Mouse (Mus musculus): ENCODE data around the gene Gpx7. TPM values are rescaled to one million over a fixed set of nuclear protein-coding genes. Genes with fewer than 3 reads are reported as not detected.
A peak's percentile ranks its signal among the peaks of the same experiment; 100 is the strongest.

Gene Gpx7
- polyA plus RNA-seq, 1 experiment from 2014 or later = 26.5 TPM

DNA sequence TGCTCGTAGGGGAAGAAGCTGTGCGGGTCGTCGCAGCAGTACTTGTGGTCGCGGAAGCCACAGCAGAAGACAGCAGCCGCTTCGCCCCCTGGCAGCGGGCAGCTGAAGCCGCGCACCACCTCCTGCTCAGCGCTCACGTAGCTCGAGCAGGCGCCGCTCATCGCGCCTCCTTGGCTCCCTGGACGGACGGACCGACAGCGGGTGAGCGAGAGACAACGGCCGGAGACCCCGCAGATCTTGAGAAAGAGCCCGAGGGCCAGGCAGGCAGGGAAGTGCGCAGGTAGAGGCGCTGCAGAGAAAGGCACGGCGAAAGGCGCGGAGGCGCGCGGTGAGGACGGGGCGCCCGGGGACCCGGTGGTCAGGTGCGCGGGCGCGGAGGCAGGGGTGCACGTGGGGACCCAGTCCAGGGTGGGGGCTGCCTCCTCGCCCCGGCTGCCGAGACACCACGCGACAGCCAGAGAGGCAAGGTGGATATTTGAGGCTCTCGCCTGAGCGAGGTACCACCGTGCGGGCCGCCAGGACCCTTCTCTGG lies 23.5 kb downstream of the Gpx7 start, which contains the start of gene Shisal2a:
Shisal2a (minus strand) TSS at position 167 of the 532 bp plus-strand sequence.
- Histone ChIP-seq H3K9me3 (replicated peaks; ENCODE audit: control insufficient read depth, low read length, poor library complexity, severe bottlenecking) (no peaks in the 10 kb centered on the region), H3K27ac (ENCODE audit: low read length) (peak within 1 kb of the TSS; percentile 4; the same call in 1 of the 2 replicates), H3K4me3 (ENCODE audit: low read depth, low read length) (peak within 1 kb of the TSS; percentile 48), H3K9ac (ENCODE audit: low read depth, low read length) (peak within 1 kb of the TSS; percentile 69), H3K4me2 (ENCODE audit: low read length) (peak within 1 kb of the TSS; percentile 70), H3K4me1 (ENCODE audit: control insufficient read depth, insufficient read depth, low read length) (peaks cover 4% of the 10 kb centered on the region), H3K27me3 (ENCODE audit: control insufficient read depth, insufficient read depth, low read depth, low read length) (peaks cover 4% of the 10 kb centered on the region; the same call in 1 of the 2 replicates), H3K36me3 (ENCODE audit: control insufficient read depth, insufficient read depth, low read length) (no peaks in the 10 kb centered on the region)
- peak; percentile 60 for ATAC-seq
- 2% methylated on average over 55 of the region's 55 CpGs for WGBS

DNA sequence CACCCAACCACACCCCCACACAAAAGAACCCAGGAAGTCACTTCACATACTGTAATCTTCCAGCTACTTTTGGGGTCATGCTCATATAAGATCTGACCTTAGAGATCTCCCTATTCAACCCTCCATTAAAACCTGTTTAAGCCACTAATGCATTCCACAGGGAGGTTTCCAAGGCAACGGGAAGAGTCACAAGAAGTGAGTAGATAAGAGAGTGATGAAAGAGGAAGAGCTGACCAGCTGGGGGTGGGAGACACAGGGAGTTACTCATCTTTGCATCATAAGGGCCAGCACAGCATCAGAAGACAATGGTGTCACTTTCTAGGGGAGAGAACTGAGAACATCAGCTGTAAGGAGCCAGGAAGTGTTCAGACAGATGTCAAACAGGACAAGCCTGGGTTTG lies 26.6 kb downstream of the Gpx7 start:
- no peak for ATAC-seq
- Histone ChIP-seq H3K27ac (ENCODE audit: low read length) (no peak overlapping the region), H3K27me3 (ENCODE audit: control insufficient read depth, insufficient read depth, low read depth, low read length) (peaks cover 4% of the 10 kb centered on the region; the same call in 1 of the 2 replicates), H3K9me3 (replicated peaks; ENCODE audit: control insufficient read depth, low read length, poor library complexity, severe bottlenecking) (no peaks in the 10 kb centered on the region), H3K4me1 (ENCODE audit: control insufficient read depth, insufficient read depth, low read length) (no peaks in the 10 kb centered on the region; the same call in 1 of the 2 replicates), H3K9ac (ENCODE audit: low read depth, low read length) (no peak overlapping the region), H3K4me2 (ENCODE audit: low read length) (no peak overlapping the region), H3K36me3 (ENCODE audit: control insufficient read depth, insufficient read depth, low read length) (no peaks in the 10 kb centered on the region), H3K4me3 (ENCODE audit: low read depth, low read length) (no peak overlapping the region)
- WGBS = 16% methylated on average over 1 of the region's 1 CpGs

DNA sequence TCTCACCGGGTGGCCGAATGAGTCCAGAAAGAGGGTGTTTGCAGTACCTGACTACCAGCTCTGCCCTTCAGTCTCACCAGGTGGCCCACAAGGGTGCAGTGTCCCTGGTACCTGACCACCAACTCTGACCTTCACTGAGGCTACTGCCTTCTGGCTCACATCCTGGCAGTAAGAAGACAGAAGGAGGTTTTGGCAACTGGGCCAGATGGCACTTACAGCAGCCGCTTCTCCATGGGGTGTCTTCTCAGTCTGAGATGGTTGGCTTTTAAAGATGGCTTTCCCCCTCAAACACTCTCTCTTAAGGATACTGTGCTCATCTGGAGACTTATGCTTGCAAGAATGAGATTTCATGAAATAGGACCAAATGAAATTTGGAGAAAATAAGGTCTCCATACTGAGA lies 27.3 kb downstream of the Gpx7 start:
- WGBS = 86% methylated on average over 3 of the region's 3 CpGs
- no peak overlapping the region for H3K4me3 ChIP-seq (ENCODE audit: low read depth, low read length)

DNA sequence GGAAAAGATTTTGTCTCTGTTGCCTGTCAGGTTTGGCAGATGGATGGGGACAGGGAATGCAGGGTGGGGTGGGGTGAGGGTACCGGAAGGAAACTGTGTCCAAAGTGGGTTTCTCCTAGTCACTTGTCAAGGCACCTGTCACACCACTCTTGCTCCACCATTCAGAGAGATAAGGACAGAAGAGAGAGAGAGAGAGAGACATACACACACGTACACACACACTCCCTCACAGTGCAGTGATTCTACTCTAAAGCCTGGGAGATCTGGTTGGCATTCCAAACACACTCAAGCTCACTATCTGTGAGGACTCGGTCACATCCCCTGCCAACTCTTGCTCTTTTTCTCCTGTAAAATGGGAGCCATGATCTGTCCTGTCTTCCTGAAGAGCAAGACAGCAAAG lies 34.6 kb downstream of the Gpx7 start:
- Histone ChIP-seq H3K4me2 (ENCODE audit: low read length) (no peak overlapping the region), H3K36me3 (ENCODE audit: control insufficient read depth, insufficient read depth, low read length) (no peaks in the 10 kb centered on the region), H3K27ac (ENCODE audit: low read length) (no peak overlapping the region), H3K9ac (ENCODE audit: low read depth, low read length) (no peak overlapping the region), H3K4me1 (ENCODE audit: control insufficient read depth, insufficient read depth, low read length) (no peaks in the 10 kb centered on the region), H3K9me3 (replicated peaks; ENCODE audit: control insufficient read depth, low read length, poor library complexity, severe bottlenecking) (no peaks in the 10 kb centered on the region), H3K4me3 (ENCODE audit: low read depth, low read length) (no peak overlapping the region), H3K27me3 (ENCODE audit: control insufficient read depth, insufficient read depth, low read depth, low read length) (no peaks in the 10 kb centered on the region)
- no peak for ATAC-seq
- 83% methylated on average over 3 of the region's 3 CpGs for WGBS

More for the DNA sequence above, 27.3 kb downstream of the Gpx7 start:
- Histone ChIP-seq H3K36me3 (ENCODE audit: control insufficient read depth, insufficient read depth, low read length) (no peaks in the 10 kb centered on the region), H3K4me1 (ENCODE audit: control insufficient read depth, insufficient read depth, low read length) (no peaks in the 10 kb centered on the region; the same call in 1 of the 2 replicates), H3K4me2 (ENCODE audit: low read length) (no peak overlapping the region), H3K9ac (ENCODE audit: low read depth, low read length) (no peak overlapping the region), H3K27me3 (ENCODE audit: control insufficient read depth, insufficient read depth, low read depth, low read length) (peaks cover 4% of the 10 kb centered on the region; the same call in 1 of the 2 replicates), H3K27ac (ENCODE audit: low read length) (no peak overlapping the region), H3K9me3 (replicated peaks; ENCODE audit: control insufficient read depth, low read length, poor library complexity, severe bottlenecking) (no peaks in the 10 kb centered on the region)
- ATAC-seq = no peak

DNA sequence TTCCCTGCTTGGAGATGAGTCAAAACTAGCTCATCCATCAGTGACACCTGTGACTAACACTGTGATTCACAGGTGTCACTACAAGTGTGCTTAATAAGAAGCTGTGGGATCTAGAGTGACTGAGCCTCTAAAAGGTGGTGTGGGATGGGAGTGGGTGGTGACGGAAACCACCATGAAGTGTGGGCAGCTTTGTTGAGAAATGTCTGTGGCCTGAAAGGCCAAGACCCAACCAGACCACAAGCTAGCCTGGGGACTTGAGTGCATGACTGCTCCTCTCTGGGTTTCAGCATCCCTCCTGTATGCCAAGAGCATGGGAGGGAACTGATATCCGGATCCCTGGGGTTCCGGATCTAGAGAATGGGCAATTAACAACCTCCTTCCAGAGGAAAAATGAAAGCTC lies 35.3 kb downstream of the Gpx7 start:
- Histone ChIP-seq H3K4me3 (ENCODE audit: low read depth, low read length) (no peak overlapping the region), H3K27ac (ENCODE audit: low read length) (no peak overlapping the region), H3K9me3 (replicated peaks; ENCODE audit: control insufficient read depth, low read length, poor library complexity, severe bottlenecking) (no peaks in the 10 kb centered on the region), H3K4me2 (ENCODE audit: low read length) (no peak overlapping the region), H3K9ac (ENCODE audit: low read depth, low read length) (no peak overlapping the region), H3K27me3 (ENCODE audit: control insufficient read depth, insufficient read depth, low read depth, low read length) (no peaks in the 10 kb centered on the region), H3K36me3 (ENCODE audit: control insufficient read depth, insufficient read depth, low read length) (no peaks in the 10 kb centered on the region), H3K4me1 (ENCODE audit: control insufficient read depth, insufficient read depth, low read length) (no peaks in the 10 kb centered on the region)
- 92% methylated on average over 3 of the region's 3 CpGs for WGBS
- no peak for ATAC-seq

DNA sequence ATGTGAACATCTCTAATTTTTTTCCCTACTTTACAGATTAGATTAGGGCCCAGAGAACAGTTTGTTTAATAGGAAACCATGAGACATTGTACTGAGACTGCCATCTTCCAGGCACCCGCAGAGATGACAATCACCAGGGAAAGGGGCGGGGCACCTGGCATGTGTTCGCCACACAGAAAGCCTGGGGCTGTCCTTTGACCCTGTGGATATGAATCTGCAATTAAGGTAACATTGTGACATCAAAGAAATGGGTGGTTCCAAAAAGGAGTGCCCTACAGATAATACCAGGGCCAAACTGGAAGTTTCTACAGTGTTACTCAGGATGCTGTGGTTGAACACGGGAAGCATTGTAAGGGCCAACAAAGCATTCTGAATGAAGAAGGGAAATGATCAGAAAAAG lies 36.4 kb downstream of the Gpx7 start:
- ATAC-seq = no peak
- Histone ChIP-seq H3K4me2 (ENCODE audit: low read length) (no peak overlapping the region), H3K36me3 (ENCODE audit: control insufficient read depth, insufficient read depth, low read length) (no peaks in the 10 kb centered on the region), H3K27ac (ENCODE audit: low read length) (no peak overlapping the region), H3K4me3 (ENCODE audit: low read depth, low read length) (no peak overlapping the region), H3K4me1 (ENCODE audit: control insufficient read depth, insufficient read depth, low read length) (no peaks in the 10 kb centered on the region), H3K9me3 (replicated peaks; ENCODE audit: control insufficient read depth, low read length, poor library complexity, severe bottlenecking) (no peaks in the 10 kb centered on the region), H3K9ac (ENCODE audit: low read depth, low read length) (no peak overlapping the region), H3K27me3 (ENCODE audit: control insufficient read depth, insufficient read depth, low read depth, low read length) (no peaks in the 10 kb centered on the region)
- WGBS = 68% methylated on average over 4 of the region's 4 CpGs

DNA sequence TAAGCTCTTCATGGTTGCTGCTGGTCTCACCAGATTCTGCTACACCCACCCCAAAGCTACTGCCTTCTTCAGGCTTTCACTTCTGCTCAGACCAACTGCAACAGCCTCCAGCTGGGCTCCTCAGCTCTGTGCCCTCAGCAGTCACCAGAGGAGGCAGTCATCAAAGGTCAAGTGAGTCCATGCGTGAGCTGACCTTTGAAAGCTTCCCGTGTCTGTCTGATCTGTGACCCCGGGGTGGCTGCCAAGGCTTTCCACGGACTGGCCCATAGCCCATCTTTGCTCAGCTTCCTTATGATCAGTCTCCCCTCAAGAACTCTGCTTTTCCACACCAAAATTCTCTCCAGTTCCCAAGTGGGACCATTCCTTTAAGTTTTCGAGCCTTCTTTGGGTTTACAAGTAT lies 37.5 kb downstream of the Gpx7 start:
- Histone ChIP-seq H3K9me3 (replicated peaks; ENCODE audit: control insufficient read depth, low read length, poor library complexity, severe bottlenecking) (no peaks in the 10 kb centered on the region), H3K27ac (ENCODE audit: low read length) (no peak overlapping the region), H3K27me3 (ENCODE audit: control insufficient read depth, insufficient read depth, low read depth, low read length) (no peaks in the 10 kb centered on the region), H3K4me1 (ENCODE audit: control insufficient read depth, insufficient read depth, low read length) (no peaks in the 10 kb centered on the region; the same call in 1 of the 2 replicates), H3K4me3 (ENCODE audit: low read depth, low read length) (no peak overlapping the region), H3K36me3 (ENCODE audit: control insufficient read depth, insufficient read depth, low read length) (no peaks in the 10 kb centered on the region), H3K4me2 (ENCODE audit: low read length) (no peak overlapping the region), H3K9ac (ENCODE audit: low read depth, low read length) (no peak overlapping the region)
- 39% methylated on average over 5 of the region's 5 CpGs for WGBS
- no peak for ATAC-seq

DNA sequence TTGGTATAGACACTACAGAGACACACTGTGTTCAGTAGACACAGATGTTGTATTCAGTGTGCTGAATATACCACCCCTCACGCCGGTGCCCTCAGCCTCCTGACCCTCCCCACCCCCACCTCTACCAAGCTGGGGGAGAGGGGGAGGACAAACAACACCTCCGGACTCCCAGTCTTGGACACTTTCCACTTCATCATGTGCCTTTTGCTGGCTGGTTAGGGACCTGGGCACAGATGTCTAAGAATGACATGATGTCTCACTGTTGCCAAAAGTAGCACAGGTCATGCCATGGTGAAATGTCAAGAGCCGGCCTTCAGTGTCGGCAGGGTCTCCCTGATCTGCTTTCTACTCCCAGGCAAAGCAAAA lies 42.7 kb downstream of the Gpx7 start:
- WGBS = 17% methylated on average over 5 of the region's 5 CpGs
- no peak for ATAC-seq
- no peaks in the 10 kb centered on the region for H3K27me3 ChIP-seq (ENCODE audit: control insufficient read depth, insufficient read depth, low read depth, low read length)
- H3K4me1 ChIP-seq (ENCODE audit: control insufficient read depth, insufficient read depth, low read length) = peaks cover 34% of the 10 kb centered on the region
- no peak overlapping the region for H3K9ac ChIP-seq (ENCODE audit: low read depth, low read length)
- H3K36me3 ChIP-seq (ENCODE audit: control insufficient read depth, insufficient read depth, low read length) = no peaks in the 10 kb centered on the region
- no peak overlapping the region for H3K4me3 ChIP-seq (ENCODE audit: low read depth, low read length)
- no peak overlapping the region for H3K4me2 ChIP-seq (ENCODE audit: low read length)
- no peaks in the 10 kb centered on the region for H3K9me3 ChIP-seq (replicated peaks; ENCODE audit: control insufficient read depth, low read length, poor library complexity, severe bottlenecking)
- H3K27ac ChIP-seq (ENCODE audit: low read length) = no peak overlapping the region

DNA sequence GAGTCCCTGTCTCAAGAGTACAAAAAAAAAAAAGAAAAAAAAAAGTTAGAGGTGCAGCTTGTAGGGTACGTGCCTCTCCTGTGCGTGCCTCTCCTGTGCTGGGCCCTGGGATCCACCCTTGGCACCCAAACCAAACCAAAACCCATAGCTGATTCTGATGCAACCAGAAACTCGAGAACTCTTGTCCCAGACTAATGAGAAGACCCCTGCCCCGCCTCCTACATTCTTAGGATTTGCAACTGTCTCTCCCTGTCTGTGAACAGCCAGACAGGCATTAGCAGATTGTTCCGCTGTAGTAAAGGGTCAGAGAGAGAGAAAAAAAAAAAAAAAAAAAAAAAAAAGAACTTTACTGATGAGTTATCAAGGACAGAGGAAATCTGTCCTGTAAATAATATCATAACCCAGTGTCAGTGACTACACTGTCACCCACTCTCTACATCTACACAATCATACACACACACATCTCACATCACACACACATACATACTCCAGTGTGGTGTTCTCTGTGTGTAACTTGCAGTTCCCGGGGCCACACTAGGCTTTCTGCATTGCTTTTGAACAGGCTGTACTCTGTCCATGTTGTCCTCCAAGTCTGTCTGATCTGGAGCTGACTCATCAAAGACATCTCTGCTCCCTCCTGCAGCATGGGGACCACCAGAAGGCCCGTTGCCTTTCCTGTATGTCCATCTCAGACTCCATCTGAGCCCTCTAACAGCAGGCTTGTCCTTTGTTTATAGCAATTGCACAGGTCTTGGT lies 43.2 kb downstream of the Gpx7 start:
- H3K9me3 ChIP-seq (replicated peaks; ENCODE audit: control insufficient read depth, low read length, poor library complexity, severe bottlenecking) = no peaks in the 10 kb centered on the region
- peak overlapping the region; percentile 51; the same call in 1 of the 2 replicates for H3K27ac ChIP-seq (ENCODE audit: low read length)
- H3K4me1 ChIP-seq (ENCODE audit: control insufficient read depth, insufficient read depth, low read length) = peaks cover 39% of the 10 kb centered on the region
- no peak overlapping the region for H3K9ac ChIP-seq (ENCODE audit: low read depth, low read length)
- no peak overlapping the region for H3K4me3 ChIP-seq (ENCODE audit: low read depth, low read length)
- 9% methylated on average over 7 of the region's 7 CpGs for WGBS
- no peak for ATAC-seq
- no peak overlapping the region for H3K4me2 ChIP-seq (ENCODE audit: low read length)
- H3K36me3 ChIP-seq (ENCODE audit: control insufficient read depth, insufficient read depth, low read length) = no peaks in the 10 kb centered on the region
- H3K27me3 ChIP-seq (ENCODE audit: control insufficient read depth, insufficient read depth, low read depth, low read length) = no peaks in the 10 kb centered on the region
